In the genomic region with DNA sequence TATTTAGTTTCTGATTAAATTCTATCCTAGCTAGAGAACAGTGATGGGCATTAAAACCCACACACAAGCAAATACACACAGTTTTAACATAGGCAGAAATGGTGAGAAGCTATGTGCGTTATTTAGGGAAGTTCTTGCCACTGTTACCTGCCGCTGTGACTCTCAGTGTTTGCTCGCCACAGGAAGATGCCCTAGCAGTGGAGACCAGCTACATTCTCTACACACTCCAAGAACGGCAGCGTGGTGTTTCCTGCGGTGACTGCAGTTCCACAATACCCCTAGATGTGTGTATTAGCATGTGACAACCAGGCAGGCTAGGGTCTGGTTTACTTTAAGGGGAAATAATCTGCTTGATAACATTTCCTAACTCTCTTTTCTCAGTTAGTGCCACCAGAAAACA, we compare ENCODE assay signal across 27 mouse cellular contexts.
A peak's percentile ranks its signal among the peaks of the same experiment; 100 is the strongest.
DNase-seq lines count a peak whose midpoint lies in the region; ATAC-seq and TF ChIP-seq lines count a peak whose summit lies in the region.
"Had no signal": no experiment of that assay in that cellular context is flagged by ENCODE, and none has a peak within 500 bp of the region (broad histone marks: within the 10 kb centered on the region; RNA-seq: fewer than 3 reads in every experiment).

No protein-coding gene starts in this region.

- 0 out of 2 replicates have a peak, but pooled peaks cover 17% of the 10 kb centered on the region for H3K4me1 ChIP-seq in embryonic facial prominence, embryonic 12.5 days
- peaks cover 37% of the 10 kb centered on the region for H3K4me1 ChIP-seq in embryonic facial prominence, embryonic 10.5 days
- H3K4me1 ChIP-seq in liver, embryonic 11.5 days (replicated peaks; ENCODE audit: control insufficient read depth, insufficient read depth, low read length): peaks cover 18% of the 10 kb centered on the region
- H3K4me1 ChIP-seq in liver, postnatal 0 days (ENCODE audit: insufficient read depth): no peaks in the 10 kb centered on the region
- peaks cover 33% of the 10 kb centered on the region for H3K4me1 ChIP-seq in limb, embryonic 12.5 days (replicated peaks)

- no peak for ATAC-seq in embryonic facial prominence, embryonic 12.5 days (ENCODE audit: insufficient number of reproducible peaks, insufficient read depth, low FRiP score, low TSS enrichment)
- ATAC-seq in liver, embryonic 11.5 days (replicated peaks; ENCODE audit: low FRiP score): no peak
- ATAC-seq in liver, postnatal 0 days: no peak
- ATAC-seq in limb, embryonic 12.5 days (ENCODE audit: insufficient number of reproducible peaks, insufficient read depth, low FRiP score, low TSS enrichment, low read depth): no peak
- ATAC-seq: forebrain, embryonic 14.5 days; forebrain, postnatal 0 days; hindbrain, postnatal 0 days; inflammation-experienced regulatory T-cells, adult 6 months had no signal

- no peaks in the 10 kb centered on the region for H3K9me3 ChIP-seq in embryonic facial prominence, embryonic 12.5 days
- H3K9me3 ChIP-seq in embryonic facial prominence, embryonic 10.5 days: no peaks in the 10 kb centered on the region
- H3K9me3 ChIP-seq in liver, embryonic 11.5 days (ENCODE audit: control insufficient read depth, low read length): no peaks in the 10 kb centered on the region
- H3K9me3 ChIP-seq in liver, postnatal 0 days (ENCODE audit: low read length): no peaks in the 10 kb centered on the region
- no peaks in the 10 kb centered on the region for H3K9me3 ChIP-seq in limb, embryonic 12.5 days
- H3K9me3 ChIP-seq: embryonic facial prominence, embryonic 15.5 days; heart, embryonic 12.5 days; heart, embryonic 15.5 days had no signal

- no peak overlapping the region for H3K4me3 ChIP-seq in embryonic facial prominence, embryonic 12.5 days
- H3K4me3 ChIP-seq in embryonic facial prominence, embryonic 10.5 days: no peak overlapping the region
- no peak overlapping the region for H3K4me3 ChIP-seq in liver, embryonic 11.5 days (ENCODE audit: low read depth, low read length)
- no peak overlapping the region for H3K4me3 ChIP-seq in liver, postnatal 0 days (ENCODE audit: low read depth, low read length)
- H3K4me3 ChIP-seq in limb, embryonic 12.5 days (replicated peaks): no peak overlapping the region
- H3K4me3 ChIP-seq: embryonic facial prominence, embryonic 15.5 days; heart, embryonic 12.5 days; heart, embryonic 15.5 days had no signal

- 70% methylated on average over 6 of the region's 6 CpGs for WGBS in embryonic facial prominence, embryonic 12.5 days
- 87% methylated on average over 6 of the region's 6 CpGs for WGBS in embryonic facial prominence, embryonic 10.5 days
- WGBS in liver, embryonic 11.5 days: 75% methylated on average over 6 of the region's 6 CpGs
- WGBS in liver, postnatal 0 days (ENCODE audit: insufficient replicate concordance): 52% methylated on average over 6 of the region's 6 CpGs
- 80% methylated on average over 6 of the region's 6 CpGs for WGBS in limb, embryonic 12.5 days

- H3K27me3 ChIP-seq in embryonic facial prominence, embryonic 12.5 days: no peaks in the 10 kb centered on the region
- no peaks in the 10 kb centered on the region for H3K27me3 ChIP-seq in embryonic facial prominence, embryonic 10.5 days (replicated peaks; ENCODE audit: low read depth, poor library complexity, severe bottlenecking)
- H3K27me3 ChIP-seq in liver, embryonic 11.5 days (replicated peaks; ENCODE audit: control insufficient read depth, insufficient read depth, low read length): no peaks in the 10 kb centered on the region
- H3K27me3 ChIP-seq in liver, postnatal 0 days (ENCODE audit: insufficient read depth, low read length): no peaks in the 10 kb centered on the region
- H3K27me3 ChIP-seq in limb, embryonic 12.5 days: peaks cover 12% of the 10 kb centered on the region
- H3K27me3 ChIP-seq: embryonic facial prominence, embryonic 15.5 days; heart, embryonic 12.5 days; heart, embryonic 15.5 days had no signal

- DNase-seq in embryonic facial prominence, embryonic 10.5 days (ENCODE audit: low spot score): no peak
- peak; percentile 22 for DNase-seq in liver, embryonic 11.5 days (ENCODE audit: low spot score)
- no peak for DNase-seq in liver, postnatal 0 days
- peak; percentile 42 for DNase-seq in T-cell, adult 2 months (ENCODE audit: low spot score)
- no peak for DNase-seq in lung, postnatal 25 days (ENCODE audit: low spot score)
- no peak for DNase-seq in adrenal gland, adult 18-20 months (ENCODE audit: low spot score in 2 of 2)
- DNase-seq: adrenal gland, adult 2 months; adrenal gland, postnatal 14 days; cerebellum, adult 11 months; cerebellum, adult 2 months; cerebellum, adult 9-11 months; cerebellum, postnatal 25 days; embryo, embryonic 11 days; forebrain, postnatal 0 days; gastrocnemius, postnatal 10 days; gastrocnemius, postnatal 36 days; heart, postnatal 10 days; heart, postnatal 36 days had no signal

- no peak overlapping the region for H3K9ac ChIP-seq in embryonic facial prominence, embryonic 12.5 days
- no peak overlapping the region for H3K9ac ChIP-seq in liver, embryonic 11.5 days (ENCODE audit: low read depth, low read length)
- H3K9ac ChIP-seq in liver, postnatal 0 days (replicated peaks): no peak overlapping the region
- no peak overlapping the region for H3K9ac ChIP-seq in limb, embryonic 12.5 days (replicated peaks)
- H3K9ac ChIP-seq: embryonic facial prominence, embryonic 15.5 days; forebrain, postnatal 0 days; heart, embryonic 12.5 days; heart, embryonic 15.5 days; hindbrain, embryonic 14.5 days had no signal

- TF ChIP-seq EP300 in liver, postnatal 0 days (IDR thresholded peaks at IDR 0.05; ENCODE audit: low read depth): no peak

- H3K4me2 ChIP-seq in embryonic facial prominence, embryonic 12.5 days (replicated peaks): no peak overlapping the region
- H3K4me2 ChIP-seq in liver, embryonic 11.5 days: no peak overlapping the region
- H3K4me2 ChIP-seq in liver, postnatal 0 days (ENCODE audit: low read depth, low read length): no peak overlapping the region
- no peak overlapping the region for H3K4me2 ChIP-seq in limb, embryonic 12.5 days
- H3K4me2 ChIP-seq: embryonic facial prominence, embryonic 15.5 days; heart, embryonic 12.5 days; heart, embryonic 15.5 days; hindbrain, embryonic 14.5 days had no signal

- H3K27ac ChIP-seq in embryonic facial prominence, embryonic 12.5 days: 0 out of 2 replicates have a peak overlapping the region, but pooled peaks have one; percentile 4
- no peak overlapping the region for H3K27ac ChIP-seq in embryonic facial prominence, embryonic 10.5 days (replicated peaks)
- H3K27ac ChIP-seq in liver, embryonic 11.5 days (ENCODE audit: low read depth, low read length): no peak overlapping the region
- no peak overlapping the region for H3K27ac ChIP-seq in liver, postnatal 0 days (ENCODE audit: low read depth)
- H3K27ac ChIP-seq in limb, embryonic 12.5 days: peak overlapping the region; percentile 4; the same call in 1 of the 2 replicates
- H3K27ac ChIP-seq: embryonic facial prominence, embryonic 15.5 days; heart, embryonic 15.5 days; hindbrain, embryonic 14.5 days; hindbrain, postnatal 0 days had no signal

- H3K36me3 ChIP-seq in embryonic facial prominence, embryonic 12.5 days: no peaks in the 10 kb centered on the region
- 0 out of 2 replicates have a peak, but pooled peaks cover 2% of the 10 kb centered on the region for H3K36me3 ChIP-seq in embryonic facial prominence, embryonic 10.5 days (replicated peaks)
- no peaks in the 10 kb centered on the region; the same call in 1 of the 2 replicates for H3K36me3 ChIP-seq in liver, embryonic 11.5 days (ENCODE audit: control insufficient read depth, insufficient read depth, low read length)
- no peaks in the 10 kb centered on the region for H3K36me3 ChIP-seq in liver, postnatal 0 days (replicated peaks; ENCODE audit: insufficient read depth, low read length)
- no peaks in the 10 kb centered on the region for H3K36me3 ChIP-seq in limb, embryonic 12.5 days
- H3K36me3 ChIP-seq: embryonic facial prominence, embryonic 15.5 days; heart, embryonic 12.5 days; heart, embryonic 15.5 days had no signal

- TF ChIP-seq CTCF in liver, postnatal 0 days (IDR thresholded peaks at IDR 0.05; ENCODE audit: low read depth): no peak

Comparison
In these comparisons a context has a peak if more than half of its experiments do, and no peak if none do; other contexts are left out.
1. H3K27ac ChIP-seq: peak in embryonic facial prominence, embryonic 12.5 days (single experiment) and limb, embryonic 12.5 days (single experiment); none in embryonic facial prominence, embryonic 10.5 days (single experiment), liver, embryonic 11.5 days (single experiment) and liver, postnatal 0 days (single experiment).
2. DNase-seq: peak in liver, embryonic 11.5 days (single experiment) and T-cell, adult 2 months (single experiment); none in embryonic facial prominence, embryonic 10.5 days (single experiment), liver, postnatal 0 days (single experiment), lung, postnatal 25 days (single experiment) and adrenal gland, adult 18-20 months (0 of 2).